Mouse (Mus musculus) midbrain, embryonic 11.5 days (tissue): ENCODE measurements around the gene Cd55b. TPM values are rescaled to one million over a fixed set of nuclear protein-coding genes. Genes with fewer than 3 reads are reported as not detected.
"Not testable (repeated sequence)": the region's sequence is repeated elsewhere in the genome, so short reads cannot be mapped to it uniquely, and the experiment has no call there.

ENCODE experiments used
- ATAC-seq: fragments of 200-750 bp; cut with Nextera tagmentation; 2 replicates; pipeline ENCODE4 v1.8.0; 2017; ENCODE audit warnings: moderate TSS enrichment, moderate library complexity; ENCODE audit not compliant: low FRiP score
- DNase-seq: peaks from one replicate; pipeline ENCODE4 v3.0.0; 2015; ENCODE audit warnings: low spot score; ENCODE audit errors: missing footprints
- H3K27ac ChIP-seq: fragments of 300-500 bp; sonication (generic); 2 replicates; pipeline ENCODE4 v1.5.1; 2014; ENCODE audit warnings: low read depth, low read length
- H3K27me3 ChIP-seq: fragments of 300-500 bp; sonication (generic); 2 replicates; pipeline ENCODE4 v1.6.1; 2014; ENCODE audit warnings: mild to moderate bottlenecking, low read length, moderate library complexity, mixed read lengths; ENCODE audit not compliant: control insufficient read depth, insufficient read depth
- H3K36me3 ChIP-seq: fragments of 300-500 bp; sonication (generic); 2 replicates; pipeline ENCODE4 v1.6.1; 2014; ENCODE audit warnings: mild to moderate bottlenecking, low read length, moderate library complexity, mixed read lengths; ENCODE audit not compliant: control insufficient read depth, insufficient read depth
- H3K4me1 ChIP-seq: fragments of 300-500 bp; sonication (generic); 2 replicates; pipeline ENCODE4 v1.6.1; 2014; ENCODE audit warnings: low read length; ENCODE audit not compliant: control insufficient read depth, insufficient read depth
- H3K4me2 ChIP-seq: fragments of 300-500 bp; sonication (generic); 2 replicates; pipeline ENCODE4 v1.6.1; 2014; ENCODE audit warnings: mild to moderate bottlenecking, moderate library complexity
- H3K4me3 ChIP-seq: fragments of 300-500 bp; sonication (generic); 2 replicates; pipeline ENCODE4 v1.5.1; 2014; ENCODE audit warnings: low read depth, low read length
- H3K9ac ChIP-seq: fragments of 300-500 bp; sonication (generic); 2 replicates; pipeline ENCODE4 v1.6.1; 2014; ENCODE audit warnings: low read length
- H3K9me3 ChIP-seq: fragments of 300-500 bp; sonication (generic); 2 replicates; pipeline ENCODE4 v1.6.1; 2016; ENCODE audit warnings: low read length; ENCODE audit not compliant: control insufficient read depth
- WGBS: fragments of 180-500 bp; shearing (Covaris S2); extraction: QIAGEN DNeasy Blood & Tissue Kit; methylation state at CpG from one replicate; pipeline ENCODE4 v1.1.7; 2014; 5-methylcytosine and 5-hydroxymethylcytosine counted together
- polyA plus RNA-seq: library from polyadenylated mRNA; unstranded; fragments of >200 nt; fragmentation: Nextera tagmentation; extraction: Ambion mirVana; gene quantifications from 2 replicates; pipeline ENCODE4 v1.2.1, GENCODE M21; 2014

Cd55b gene
- polyA plus RNA-seq: not detected in 2 replicates

GRCm38 (mm10) chr1:130422664-130423111 lies at the start of gene Cd55b:
Gene Cd55b (minus strand): TSS chr1:130423009.
- Histone ChIP-seq H3K36me3 (no peaks in the 10 kb centered on the region), H3K27ac (no peak within 1 kb of the TSS), H3K4me2 (no peak within 1 kb of the TSS), H3K9ac (no peak within 1 kb of the TSS), H3K4me1 (no peaks in the 10 kb centered on the region), H3K9me3 (no peaks in the 10 kb centered on the region), H3K4me3 (no peak within 1 kb of the TSS), H3K27me3 (no peaks in the 10 kb centered on the region)
- WGBS: 64% methylated on average over 18 of the region's 18 CpGs
- no peak for DNase-seq
- 0 out of 2 replicates have a peak, but pooled peaks have one; percentile 11 for ATAC-seq

- no peak for ATAC-seq
Observed at GRCm38 (mm10) chr1:130470074-130470473, 47.3 kb upstream of the Cd55b start.

GRCm38 (mm10) chr1:130467453-130467852 lies 44.6 kb upstream of the Cd55b start:
- no peaks in the 10 kb centered on the region for H3K4me1 ChIP-seq
- ATAC-seq: no peak
- WGBS: 71% methylated on average over 2 of the region's 2 CpGs

More at GRCm38 (mm10) chr1:130470074-130470473, 47.3 kb upstream of the Cd55b start:
- DNase-seq: no peak
- no peaks in the 10 kb centered on the region for H3K27me3 ChIP-seq
- no peaks in the 10 kb centered on the region for H3K9me3 ChIP-seq
- H3K4me2 ChIP-seq: no peak overlapping the region
- H3K36me3 ChIP-seq: no peaks in the 10 kb centered on the region
- WGBS: 91% methylated on average over 4 of the region's 4 CpGs
- no peak overlapping the region for H3K9ac ChIP-seq
- no peak overlapping the region for H3K27ac ChIP-seq
- no peak overlapping the region for H3K4me3 ChIP-seq
- no peaks in the 10 kb centered on the region for H3K4me1 ChIP-seq

GRCm38 (mm10) chr1:130464173-130464572 lies 41.4 kb upstream of the Cd55b start:
- no peaks in the 10 kb centered on the region for H3K27me3 ChIP-seq
- H3K9ac ChIP-seq: no peak overlapping the region
- no peak overlapping the region for H3K27ac ChIP-seq
- DNase-seq: no peak
- H3K4me3 ChIP-seq: no peak overlapping the region
- no peaks in the 10 kb centered on the region for H3K4me1 ChIP-seq
- no peaks in the 10 kb centered on the region for H3K36me3 ChIP-seq
- H3K9me3 ChIP-seq: no peaks in the 10 kb centered on the region
- ATAC-seq: no peak
- no peak overlapping the region for H3K4me2 ChIP-seq

More at GRCm38 (mm10) chr1:130467453-130467852, 44.6 kb upstream of the Cd55b start:
- H3K27me3 ChIP-seq: no peaks in the 10 kb centered on the region
- no peak overlapping the region for H3K4me3 ChIP-seq
- no peaks in the 10 kb centered on the region for H3K9me3 ChIP-seq
- H3K9ac ChIP-seq: no peak overlapping the region
- H3K36me3 ChIP-seq: no peaks in the 10 kb centered on the region
- no peak for DNase-seq
- H3K4me2 ChIP-seq: no peak overlapping the region
- no peak overlapping the region for H3K27ac ChIP-seq

- H3K9me3 ChIP-seq: no peaks in the 10 kb centered on the region
- H3K36me3 ChIP-seq: no peaks in the 10 kb centered on the region
- H3K4me1 ChIP-seq: no peaks in the 10 kb centered on the region
- ATAC-seq (peak; percentile 80), DNase-seq (no peak)
- WGBS: 5% methylated on average over 4 of the region's 4 CpGs
- H3K9ac ChIP-seq: peak overlapping the region; percentile 71
- peak overlapping the region; percentile 62 for H3K4me3 ChIP-seq
- H3K27me3 ChIP-seq: no peaks in the 10 kb centered on the region
- H3K27ac ChIP-seq: no peak overlapping the region
- H3K4me2 ChIP-seq: peak overlapping the region; percentile 81
Observed at GRCm38 (mm10) chr1:130462867-130463266, 40.1 kb upstream of the Cd55b start.

GRCm38 (mm10) chr1:130462084-130462861 lies 39.5 kb upstream of the Cd55b start, which contains the start of gene Cd55:
Gene Cd55 (minus strand): TSS chr1:130462744.
- WGBS: under 1% methylated on average over 45 of the region's 45 CpGs
- ATAC-seq (peak; percentile 96), DNase-seq (peak; percentile 99)
- Histone ChIP-seq H3K9me3 (no peaks in the 10 kb centered on the region), H3K4me1 (no peaks in the 10 kb centered on the region), H3K4me2 (peak within 1 kb of the TSS; percentile 81), H3K4me3 (peak within 1 kb of the TSS; percentile 62), H3K27me3 (no peaks in the 10 kb centered on the region), H3K27ac (no peak within 1 kb of the TSS), H3K36me3 (no peaks in the 10 kb centered on the region), H3K9ac (peak within 1 kb of the TSS; percentile 71)

- 88% methylated on average over 2 of the region's 2 CpGs for WGBS
- no peaks in the 10 kb centered on the region for H3K36me3 ChIP-seq
- DNase-seq: no peak
- no peak overlapping the region for H3K9ac ChIP-seq
- no peak overlapping the region for H3K4me2 ChIP-seq
- H3K27ac ChIP-seq: no peak overlapping the region
- no peak for ATAC-seq
- H3K4me1 ChIP-seq: no peaks in the 10 kb centered on the region
- no peaks in the 10 kb centered on the region for H3K9me3 ChIP-seq
- no peak overlapping the region for H3K4me3 ChIP-seq
- no peaks in the 10 kb centered on the region for H3K27me3 ChIP-seq
Observed at GRCm38 (mm10) chr1:130455111-130455510, 32.3 kb upstream of the Cd55b start.

GRCm38 (mm10) chr1:130442930-130443329 lies 20.1 kb upstream of the Cd55b start:
- not testable (repeated sequence) for H3K4me1 ChIP-seq, H3K27me3 ChIP-seq, H3K4me3 ChIP-seq, ATAC-seq, H3K36me3 ChIP-seq, H3K9ac ChIP-seq, H3K27ac ChIP-seq, H3K4me2 ChIP-seq, DNase-seq, H3K9me3 ChIP-seq
- 82% methylated on average over 1 of the region's 1 CpGs for WGBS

- DNase-seq (no peak), ATAC-seq (no peak)
- no peak overlapping the region for H3K27ac ChIP-seq
- H3K4me1 ChIP-seq: no peaks in the 10 kb centered on the region
- no peak overlapping the region for H3K9ac ChIP-seq
- no peak overlapping the region for H3K4me2 ChIP-seq
- H3K36me3 ChIP-seq: no peaks in the 10 kb centered on the region
- 80% methylated on average over 4 of the region's 4 CpGs for WGBS
- H3K4me3 ChIP-seq: no peak overlapping the region
- no peaks in the 10 kb centered on the region for H3K27me3 ChIP-seq
- H3K9me3 ChIP-seq: no peaks in the 10 kb centered on the region
Observed at GRCm38 (mm10) chr1:130430920-130431319, 8.1 kb upstream of the Cd55b start.
